Mouse (Mus musculus) liver, adult 2 months (tissue): Measurements from ENCODE around the gene Usp4. TPM values are rescaled to one million over a fixed set of nuclear protein-coding genes. Genes with fewer than 3 reads are reported as not detected.

Source experiments
- DNase-seq: peaks from one replicate; pipeline ENCODE4 v3.0.0-alpha.2; 2011; ENCODE audit warnings: low read depth, low spot score; ENCODE audit errors: extremely low read depth
- H3K27ac ChIP-seq: fragments of 200-500 bp; replicated peaks from 2 replicates; pipeline ENCODE4 v1.5.1; 2012; ENCODE audit warnings: low read depth, mild to moderate bottlenecking, control low read depth, inconsistent platforms, low read length; ENCODE audit not compliant: insufficient read depth
- H3K27me3 ChIP-seq: fragments of 200-500 bp; 2 replicates; pipeline ENCODE4 v1.6.1; 2012; ENCODE audit warnings: mild to moderate bottlenecking, moderate library complexity, low read length, inconsistent platforms; ENCODE audit not compliant: control insufficient read depth, insufficient read depth
- H3K36me3 ChIP-seq: fragments of 200-500 bp; 2 replicates; pipeline ENCODE4 v1.6.1; 2012; ENCODE audit warnings: low read length, inconsistent platforms; ENCODE audit not compliant: control insufficient read depth, insufficient read depth
- H3K4me1 ChIP-seq: fragments of 200-500 bp; 2 replicates; pipeline ENCODE4 v1.6.1; 2011; ENCODE audit warnings: low read length; ENCODE audit not compliant: control insufficient read depth, insufficient read depth
- H3K4me3 ChIP-seq: fragments of 200-500 bp; 2 replicates; pipeline ENCODE4 v1.5.1; 2011; ENCODE audit warnings: low read depth, mild to moderate bottlenecking, control low read depth, low read length, moderate library complexity; ENCODE audit not compliant: insufficient read depth
- H3K79me2 ChIP-seq: fragments of 200-500 bp; 2 replicates; pipeline ENCODE4 v1.6.1; 2012; ENCODE audit warnings: inconsistent platforms, mild to moderate bottlenecking, low read length, moderate library complexity; ENCODE audit not compliant: control insufficient read depth, insufficient read depth
- H3K9ac ChIP-seq: fragments of 200-500 bp; 2 replicates; pipeline ENCODE4 v1.6.1; 2012; ENCODE audit warnings: low read depth, mild to moderate bottlenecking, control low read depth, inconsistent platforms, low read length
- CTCF ChIP-seq: fragments of 200-500 bp; IDR thresholded peaks from 2 replicates; pipeline ENCODE4 v1.5.1; 2011; ENCODE audit warnings: low read depth, low read length, control low read depth
- POLR2A ChIP-seq: fragments of 200-500 bp; IDR thresholded peaks from 2 replicates; pipeline ENCODE4 v1.6.1; 2011; ENCODE audit warnings: low read length, control low read depth; ENCODE audit not compliant: insufficient read depth; ENCODE audit errors: extremely low read depth
- WGBS: fragments of 180-500 bp; shearing (Covaris S2); methylation state at CpG from one replicate; pipeline ENCODE4 v1.1.7; 2018; 5-methylcytosine and 5-hydroxymethylcytosine counted together
- polyA plus RNA-seq: library from polyadenylated mRNA; depleted of rRNA; stranded (reverse); fragments of >200 nt; gene quantifications from 2 replicates; pipeline ENCODE4 v1.2.3, GENCODE M21; 2012
- total RNA-seq: library from RNA; depleted of rRNA; stranded (reverse); fragments of >200 nt; gene quantifications from 2 replicates; pipeline ENCODE4 v1.2.3, GENCODE M21; 2014

The Usp4 gene
- total and polyA plus RNA-seq, 2 experiments: 62.0 to 65.2 TPM

- Histone ChIP-seq H3K27me3 (no peaks in the 10 kb centered on the region), H3K27ac (peak overlapping the region; percentile 58), H3K36me3 (peaks cover 54% of the 10 kb centered on the region), H3K4me1 (peaks cover 20% of the 10 kb centered on the region), H3K4me3 (no peak overlapping the region), H3K79me2 (no peaks in the 10 kb centered on the region; the same call in 1 of the 2 replicates), H3K9ac (no peak overlapping the region)
- peak; percentile 71 for DNase-seq
- TF ChIP-seq POLR2A (no peak), CTCF (no peak)
- 34% methylated on average over 5 of the region's 5 CpGs for WGBS
Observed at GRCm38 (mm10) chr9:108378736-108379135, 31.1 kb downstream of the Usp4 start.

- Histone ChIP-seq H3K9ac (0 out of 2 replicates have a peak overlapping the region, but pooled peaks have one; percentile 15), H3K27me3 (no peaks in the 10 kb centered on the region), H3K27ac (peak overlapping the region; percentile 88), H3K36me3 (peaks cover 54% of the 10 kb centered on the region), H3K4me3 (no peak overlapping the region), H3K79me2 (no peaks in the 10 kb centered on the region; the same call in 1 of the 2 replicates), H3K4me1 (peaks cover 20% of the 10 kb centered on the region)
- DNase-seq: peak; percentile 62
- no peak for TF ChIP-seq POLR2A
- TF ChIP-seq CTCF: no peak
- 31% methylated on average over 4 of the region's 4 CpGs for WGBS
Observed at GRCm38 (mm10) chr9:108379294-108379693, 31.6 kb downstream of the Usp4 start.

GRCm38 (mm10) chr9:108381382-108381781 lies 33.7 kb downstream of the Usp4 start:
- Histone ChIP-seq H3K79me2 (no peaks in the 10 kb centered on the region; the same call in 1 of the 2 replicates), H3K27me3 (no peaks in the 10 kb centered on the region), H3K9ac (no peak overlapping the region), H3K4me3 (no peak overlapping the region), H3K36me3 (peaks cover 51% of the 10 kb centered on the region), H3K4me1 (peaks cover 19% of the 10 kb centered on the region), H3K27ac (no peak overlapping the region)
- 96% methylated on average over 9 of the region's 9 CpGs for WGBS
- no peak for DNase-seq
- TF ChIP-seq POLR2A (no peak), CTCF (no peak)

GRCm38 (mm10) chr9:108385006-108385405 lies 37.4 kb downstream of the Usp4 start:
- no peaks in the 10 kb centered on the region; the same call in 1 of the 2 replicates for H3K79me2 ChIP-seq
- DNase-seq: peak; percentile 64
- H3K36me3 ChIP-seq: peaks cover 66% of the 10 kb centered on the region
- TF ChIP-seq CTCF (no peak), POLR2A (no peak)
- H3K27me3 ChIP-seq: no peaks in the 10 kb centered on the region
- 23% methylated on average over 7 of the region's 7 CpGs for WGBS
- no peak overlapping the region for H3K4me3 ChIP-seq
- H3K27ac ChIP-seq: peak overlapping the region; percentile 3; the same call in 1 of the 2 replicates
- peaks cover 4% of the 10 kb centered on the region for H3K4me1 ChIP-seq
- no peak overlapping the region for H3K9ac ChIP-seq

- 95% methylated on average over 4 of the region's 4 CpGs for WGBS
- H3K36me3 ChIP-seq: peaks cover 67% of the 10 kb centered on the region
Observed at GRCm38 (mm10) chr9:108386816-108387215, 39.2 kb downstream of the Usp4 start.

GRCm38 (mm10) chr9:108388601-108389000 lies 40.9 kb downstream of the Usp4 start:
- no peak for DNase-seq

More at GRCm38 (mm10) chr9:108386816-108387215, 39.2 kb downstream of the Usp4 start:
- Histone ChIP-seq H3K27me3 (no peaks in the 10 kb centered on the region), H3K9ac (no peak overlapping the region), H3K27ac (no peak overlapping the region), H3K4me3 (no peak overlapping the region), H3K79me2 (no peaks in the 10 kb centered on the region), H3K4me1 (peaks cover 4% of the 10 kb centered on the region)
- no peak for DNase-seq
- TF ChIP-seq CTCF: no peak
- TF ChIP-seq POLR2A: no peak

More at GRCm38 (mm10) chr9:108388601-108389000, 40.9 kb downstream of the Usp4 start:
- TF ChIP-seq CTCF: no peak
- TF ChIP-seq POLR2A: no peak
- peaks cover 9% of the 10 kb centered on the region for H3K4me1 ChIP-seq
- H3K9ac ChIP-seq: no peak overlapping the region
- H3K27me3 ChIP-seq: no peaks in the 10 kb centered on the region
- H3K79me2 ChIP-seq: no peaks in the 10 kb centered on the region
- peaks cover 65% of the 10 kb centered on the region for H3K36me3 ChIP-seq
- no peak overlapping the region for H3K4me3 ChIP-seq
- 96% methylated on average over 10 of the region's 10 CpGs for WGBS
- H3K27ac ChIP-seq: no peak overlapping the region
